Mouse (Mus musculus) CH12.LX (cell line): ENCODE data around the gene Pde12. TPM values are rescaled to one million over a fixed set of nuclear protein-coding genes. Genes with fewer than 3 reads are reported as not detected.

Experiments used
- DNase-seq: peaks from one replicate; pipeline ENCODE4 v3.0.0-alpha.2; 2013; ENCODE audit errors: extremely low read depth
- H3K27ac ChIP-seq: 2 replicates; pipeline ENCODE4 v1.5.1; 2012; ENCODE audit warnings: low read depth, mild to moderate bottlenecking, control low read depth, moderate library complexity; ENCODE audit not compliant: insufficient read depth
- H3K27me3 ChIP-seq: replicated peaks from 2 replicates; pipeline ENCODE3; 2012; ENCODE audit warnings: inconsistent platforms
- H3K36me3 ChIP-seq, 2 experiments: replicated peaks in 1 of 2; 2 replicates each; pipeline versions ENCODE3 to v1.6.1; 2012; ENCODE audit warnings: inconsistent platforms in 1 of 2, low read length in 1 of 2, mild to moderate bottlenecking in 1 of 2, mixed read lengths in 1 of 2, moderate library complexity in 1 of 2; ENCODE audit not compliant: control insufficient read depth in 1 of 2, insufficient read depth in 1 of 2
- H3K4me1 ChIP-seq, 2 experiments: 2 replicates each; pipeline ENCODE4 v1.6.1; 2012; ENCODE audit warnings: inconsistent platforms in 1 of 2, moderate library complexity in 1 of 2; ENCODE audit not compliant: insufficient read depth in 2 of 2, control insufficient read depth in 1 of 2
- H3K4me2 ChIP-seq: 2 replicates; pipeline ENCODE4 v1.6.1; 2012; ENCODE audit warnings: low read depth, mild to moderate bottlenecking, control low read depth; ENCODE audit not compliant: poor library complexity, insufficient read depth, severe bottlenecking
- H3K4me3 ChIP-seq, 3 experiments: fragments of 150-350 bp in 1 of 3; sonication (generic) in 1 of 3; replicated peaks in 1 of 3; 2 replicates each; pipeline versions ENCODE3 to v1.5.1; 2011 to 2012; ENCODE audit warnings: low read depth in 2 of 3, low read length in 2 of 3, mild to moderate bottlenecking in 2 of 3, moderate library complexity in 2 of 3, control low read depth in 1 of 3, improper control_type of control experiment in 1 of 3, inconsistent platforms in 1 of 3, mixed read lengths in 1 of 3; ENCODE audit not compliant: poor library complexity in 1 of 3
- H3K79me2 ChIP-seq: replicated peaks from 2 replicates; pipeline ENCODE4 v1.6.1; 2012; ENCODE audit warnings: mild to moderate bottlenecking, moderate library complexity; ENCODE audit not compliant: control insufficient read depth, poor library complexity, insufficient read depth, severe bottlenecking; ENCODE audit errors: extremely low read depth
- H3K9ac ChIP-seq: 2 replicates; pipeline ENCODE4 v1.6.1; 2012; ENCODE audit warnings: low read depth, mild to moderate bottlenecking, control low read depth, moderate library complexity; ENCODE audit not compliant: insufficient read depth
- H3K9me3 ChIP-seq: replicated peaks from 2 replicates; pipeline ENCODE3; 2012; ENCODE audit warnings: low read length, inconsistent platforms, mixed read lengths
- CHD2 ChIP-seq: IDR thresholded peaks from 2 replicates; pipeline ENCODE4 v1.6.1; 2011; ENCODE audit warnings: low read length, improper control_type of control experiment
- CTCF ChIP-seq, 2 experiments: IDR thresholded peaks in 1 of 2; conservative IDR thresholded peaks in 1 of 2; 2 replicates each; pipeline ENCODE4 v1.5.1; 2011 to 2012; ENCODE audit warnings: low read depth in 2 of 2, low read length in 2 of 2, improper control_type of control experiment in 1 of 2, inconsistent platforms in 1 of 2, mild to moderate bottlenecking in 1 of 2, moderate library complexity in 1 of 2
- E2F4 ChIP-seq: IDR thresholded peaks from 2 replicates; pipeline ENCODE4 v1.6.1; 2011; ENCODE audit warnings: low read depth, low read length, improper control_type of control experiment; ENCODE audit not compliant: insufficient replicate concordance
- ELF1 ChIP-seq: IDR thresholded peaks from 2 replicates; pipeline ENCODE4 v1.6.1; 2014; ENCODE audit warnings: low read depth, mild to moderate bottlenecking, inconsistent platforms, low read length, improper control_type of control experiment
- MEF2A ChIP-seq: IDR thresholded peaks from 2 replicates; pipeline ENCODE4 v1.6.1; 2014; ENCODE audit warnings: low read depth, mild to moderate bottlenecking, inconsistent platforms, low read length, improper control_type of control experiment, borderline replicate concordance
- MXI1 ChIP-seq: IDR thresholded peaks from 2 replicates; pipeline ENCODE4 v1.6.1; 2011; ENCODE audit warnings: mild to moderate bottlenecking, low read depth, low read length, improper control_type of control experiment
- MYC ChIP-seq: IDR thresholded peaks from 2 replicates; pipeline ENCODE4 v1.6.1; 2011; ENCODE audit warnings: low read depth, mild to moderate bottlenecking, improper control_type of control experiment, low read length
- PAX5 ChIP-seq: IDR thresholded peaks from 2 replicates; pipeline ENCODE4 v1.6.1; 2012; ENCODE audit warnings: low read length, inconsistent platforms, mixed read lengths
- POLR2AphosphoS2 ChIP-seq: IDR thresholded peaks from 2 replicates; pipeline ENCODE4 v1.6.1; 2011; ENCODE audit warnings: low read depth, low read length, improper control_type of control experiment
- SIN3A ChIP-seq: IDR thresholded peaks from 2 replicates; pipeline ENCODE4 v1.6.1; 2012; ENCODE audit warnings: low read length, improper control_type of control experiment, inconsistent platforms
- TCF12 ChIP-seq: IDR thresholded peaks from 2 replicates; pipeline ENCODE4 v1.6.1; 2014; ENCODE audit warnings: low read depth, mild to moderate bottlenecking, inconsistent platforms, low read length, improper control_type of control experiment
- USF1 ChIP-seq: IDR thresholded peaks from 2 replicates; pipeline ENCODE4 v1.6.1; 2014; ENCODE audit warnings: low read depth, mild to moderate bottlenecking, inconsistent platforms, low read length, improper control_type of control experiment
- ZKSCAN1 ChIP-seq: IDR thresholded peaks from 2 replicates; pipeline ENCODE4 v1.6.1; 2012; ENCODE audit warnings: low read depth, inconsistent platforms, low read length, improper control_type of control experiment, borderline replicate concordance
- ZMIZ1 ChIP-seq: IDR thresholded peaks from 2 replicates; pipeline ENCODE4 v1.6.1; 2012; ENCODE audit warnings: low read depth, mild to moderate bottlenecking, inconsistent platforms, low read length, improper control_type of control experiment
- ZNF384 ChIP-seq: IDR thresholded peaks from 2 replicates; pipeline ENCODE4 v1.6.1; 2012; ENCODE audit warnings: low read depth, low read length, improper control_type of control experiment, inconsistent platforms
- dilution Hi-C: fragments of 300-500 bp; cut with MboI; formaldehyde crosslinking; loops from 2 replicates; pipeline ENCODE4 v1.14.3; 2020; ENCODE audit warnings: low sequenced_read_pairs; ENCODE audit not compliant: extremely low pct_unique_long_range_greater_than_20kb, extremely low pct_ligation_motif_present
- in situ Hi-C: fragments of 300-500 bp; cut with MboI; formaldehyde crosslinking; loops from 3 replicates; pipeline ENCODE4 v1.14.3; 2019; ENCODE audit warnings: low sequenced_read_pairs, low pct_ligation_motif_present, low pct_unique_long_range_greater_than_20kb, mixed read lengths
- polyA plus RNA-seq: library from polyadenylated mRNA; unstranded; fragments of >175 nt; gene quantifications from 2 replicates; pipeline ENCODE4 v1.2.1, GENCODE M21; 2012; ENCODE audit warnings: low read depth; ENCODE audit not compliant: insufficient read length
- total RNA-seq, 2 experiments: library from RNA; depleted of rRNA; stranded (reverse); fragments of 300-350 nt in 1 of 2; fragments of >200 nt in 1 of 2; gene quantifications; 2 replicates each; pipeline ENCODE4 v1.2.3; 2012 to 2014

Gene Pde12
- total and polyA plus RNA-seq, 3 experiments, result 8.4 to 14.9 (median 14.2) TPM

DNA sequence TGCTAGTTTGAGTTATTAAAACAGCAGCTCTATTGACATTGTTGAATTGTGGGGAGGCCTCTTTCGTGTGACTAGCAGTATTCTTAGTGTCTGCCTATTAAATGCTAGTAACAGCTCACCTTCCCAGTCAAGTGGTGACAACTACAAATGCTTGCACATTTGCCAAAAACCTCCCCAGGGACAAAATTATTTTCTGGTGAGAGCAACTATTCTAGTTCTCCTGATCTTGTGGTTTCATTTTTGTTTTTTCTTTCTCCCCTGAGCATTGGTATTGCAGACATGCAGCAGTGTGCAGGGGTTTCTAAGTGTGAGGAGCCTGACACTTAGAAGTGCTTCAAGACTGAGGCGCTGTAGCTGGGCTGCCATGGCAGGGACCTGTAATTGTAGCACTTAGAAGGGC is 21.9 kb downstream of the Pde12 start:
- Histone ChIP-seq H3K79me2 (peaks cover 51% of the 10 kb centered on the region), H3K4me2 (peak overlapping the region; percentile 37; the same call in 1 of the 2 replicates), H3K9ac (no peak overlapping the region), H3K9me3 (no peaks in the 10 kb centered on the region), H3K4me3 (no peak overlapping the region), H3K27me3 (no peaks in the 10 kb centered on the region), H3K27ac (no peak overlapping the region), H3K36me3 (peaks cover 6 to 53% of the 10 kb centered on the region in 2 experiments), H3K4me1 (peaks cover 2 to 41% of the 10 kb centered on the region in 2 experiments; a peak in 3 of 4 replicates)
- DNase-seq, result peak; percentile 69
- TF ChIP-seq ZKSCAN1, result no peak
- no peak for TF ChIP-seq SIN3A
- no peak for TF ChIP-seq ELF1
- TF ChIP-seq E2F4, result no peak
- TF ChIP-seq CHD2, result no peak
- no peak for TF ChIP-seq MYC
- no peak for TF ChIP-seq TCF12
- in situ Hi-C loops, result loop anchor here (5.0 kb wide), 1 partner anchor 156 kb away; no protein-coding TSS in a partner anchor
- dilution Hi-C loops, result no loop called here

GRCm38 (mm10) chr14:26645989-26646650 is 23.6 kb downstream of the Pde12 start:
- peaks cover 2 to 48% of the 10 kb centered on the region in 2 experiments; a peak in 3 of 4 replicates for H3K4me1 ChIP-seq
- H3K9me3 ChIP-seq, result no peaks in the 10 kb centered on the region
- H3K4me2 ChIP-seq, result no peak overlapping the region
- no peak overlapping the region for H3K27ac ChIP-seq
- H3K27me3 ChIP-seq, result no peaks in the 10 kb centered on the region
- in situ Hi-C loops (loop anchor here (5.0 kb wide), 1 partner anchor 154 kb away; no protein-coding TSS in a partner anchor), dilution Hi-C loops (no loop called here)
- peaks cover 1 to 38% of the 10 kb centered on the region in 2 experiments for H3K36me3 ChIP-seq
- no peak for TF ChIP-seq PAX5
- TF ChIP-seq ZMIZ1, result no peak
- TF ChIP-seq MEF2A, result no peak
- no peak for TF ChIP-seq ZNF384
- no peak for TF ChIP-seq MXI1
- no peak for TF ChIP-seq CTCF (conservative IDR thresholded peaks at IDR 0.05 in 1 of 2, IDR thresholded peaks at IDR 0.05 in 1 of 2; ENCODE audit: low read depth in 2 of 2, low read length in 2 of 2)
- no peak for TF ChIP-seq POLR2AphosphoS2
- no peak for TF ChIP-seq USF1
- no peak for DNase-seq
- no peak overlapping the region for H3K4me3 ChIP-seq
- H3K9ac ChIP-seq, result no peak overlapping the region
- peaks cover 64% of the 10 kb centered on the region for H3K79me2 ChIP-seq
